Comparison of ENCODE assay signal across 11 mouse cellular contexts in genomic region chr17:50094596-50094995, GRCm38 (mm10).
"Had no signal": no experiment of that assay in that cellular context is flagged by ENCODE, and none has a peak within 500 bp of the region (broad histone marks: within the 10 kb centered on the region; RNA-seq: fewer than 3 reads in every experiment).

No protein-coding gene starts in this region.

- H3K27me3 ChIP-seq: limb, embryonic 13.5 days; liver, embryonic 15.5 days; midbrain, embryonic 15.5 days; neural tube, embryonic 13.5 days had no signal

- H3K36me3 ChIP-seq: limb, embryonic 13.5 days; liver, embryonic 15.5 days; midbrain, embryonic 10.5 days; midbrain, embryonic 15.5 days; neural tube, embryonic 13.5 days had no signal

- H3K27ac ChIP-seq: limb, embryonic 13.5 days; liver, embryonic 15.5 days; midbrain, embryonic 10.5 days; midbrain, embryonic 15.5 days; neural tube, embryonic 13.5 days had no signal

- H3K4me1 ChIP-seq: liver, embryonic 15.5 days; midbrain, embryonic 10.5 days had no signal

- DNase-seq: kidney, adult 8-10 months; kidney, postnatal 25 days; left cerebral cortex, postnatal 4 days; lung, postnatal 10 days; lung, postnatal 4 days; right cerebral cortex, postnatal 25 days had no signal

- H3K4me3 ChIP-seq: limb, embryonic 13.5 days; liver, embryonic 15.5 days; midbrain, embryonic 10.5 days; midbrain, embryonic 15.5 days; neural tube, embryonic 13.5 days had no signal
